Mouse (Mus musculus) heart, adult 2 months (tissue): ENCODE results near the gene Prrt1.

ENCODE experiments used
- CTCF ChIP-seq: fragments of 200-600 bp; IDR thresholded peaks from 2 replicates; pipeline ENCODE4 v1.8.1; 2022; ENCODE audit warnings: antibody characterized with exemption, mild to moderate bottlenecking, moderate library complexity
- EP300 ChIP-seq: fragments of 200-500 bp; IDR thresholded peaks from 2 replicates; pipeline ENCODE4 v1.6.1; 2011; ENCODE audit warnings: low read depth, low read length, control low read depth; ENCODE audit not compliant: insufficient read depth
- POLR2A ChIP-seq: fragments of 200-500 bp; IDR thresholded peaks from 2 replicates; pipeline ENCODE4 v1.6.1; 2011; ENCODE audit warnings: mild to moderate bottlenecking, low read depth, low read length, control low read depth; ENCODE audit not compliant: insufficient read depth

DNA sequence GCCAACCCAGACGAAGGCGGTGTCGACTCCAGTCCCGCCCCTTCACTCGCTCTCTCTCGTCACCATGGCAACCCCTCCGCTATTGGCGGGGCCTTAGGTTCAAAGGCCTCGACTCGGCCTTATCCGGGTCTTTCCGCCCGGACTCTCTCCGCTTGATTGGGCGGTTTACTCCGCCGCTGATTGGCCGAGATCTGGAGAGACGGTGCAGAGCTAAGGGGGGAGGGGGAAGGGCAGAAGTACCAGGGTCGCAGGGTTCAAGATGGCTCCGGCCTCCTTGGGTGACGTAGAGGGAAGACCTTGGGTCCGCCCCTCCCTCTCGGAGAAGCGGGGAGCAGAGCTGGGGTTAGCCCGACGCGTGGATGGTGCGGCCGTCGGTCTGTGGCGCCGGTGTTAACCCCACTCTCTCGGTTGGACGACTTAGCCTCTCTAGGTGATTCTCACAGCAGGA, 25.2 kb upstream of the Prrt1 start, which contains the start of gene Agpat1:
- TF ChIP-seq CTCF (no peak), POLR2A (peak; percentile 93), EP300 (peak; percentile 11; the same call in 1 of the 2 replicates)
